Mouse (Mus musculus): Measurements from ENCODE around the gene Klhdc2. TPM values are rescaled to one million over a fixed set of nuclear protein-coding genes. Genes with fewer than 3 reads are reported as not detected.

Klhdc2 gene
- polyA plus RNA-seq, 1 experiment from 2014 or later = 54.2 TPM

DNA sequence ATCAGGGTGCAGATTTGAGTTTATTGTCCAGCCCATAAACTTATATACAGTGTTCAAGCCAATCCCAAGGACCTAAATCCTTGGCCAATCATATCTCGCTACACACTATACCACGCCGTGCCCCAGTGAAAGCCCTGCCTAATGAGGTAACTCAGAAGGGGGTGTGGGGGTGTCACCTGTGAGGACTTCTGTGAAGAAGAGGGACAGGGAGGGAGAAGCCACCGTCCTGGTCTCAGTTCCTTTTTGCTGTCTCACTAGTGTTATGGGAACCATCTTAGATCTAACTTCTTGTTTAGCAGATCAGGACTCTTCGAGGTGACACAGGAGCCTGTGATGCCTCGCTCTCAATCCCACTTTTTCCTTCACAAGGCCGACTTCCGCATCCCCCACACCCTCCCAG lies 8.9 kb upstream of the Klhdc2 start:
- ATAC-seq = no peak

DNA sequence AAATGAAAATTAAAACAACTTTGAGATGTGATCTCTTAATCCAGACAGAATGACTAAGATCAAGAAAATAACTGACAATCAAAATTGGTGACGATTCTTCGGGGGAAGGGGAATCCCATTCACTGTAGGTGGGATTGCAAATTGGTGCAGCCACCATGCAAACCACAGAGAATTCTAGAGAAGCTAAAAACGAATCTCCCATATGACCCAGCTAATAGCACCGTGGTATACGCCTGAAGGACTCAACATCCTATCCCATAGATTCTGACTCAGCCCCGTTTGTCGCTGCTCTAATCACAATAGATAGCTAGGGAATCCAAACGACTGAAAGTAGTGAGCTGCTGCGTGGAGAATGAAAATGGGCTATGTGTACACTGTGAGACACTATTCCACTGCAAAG lies 7.8 kb upstream of the Klhdc2 start:
- no peak overlapping the region for H3K27ac ChIP-seq (ENCODE audit: low read depth)
- DNase-seq = no peak
- WGBS (ENCODE audit: insufficient replicate concordance) = 73% methylated on average over 9 of the region's 9 CpGs
- no peaks in the 10 kb centered on the region for H3K27me3 ChIP-seq (ENCODE audit: insufficient read depth, low read length)
- H3K9ac ChIP-seq (replicated peaks) = no peak overlapping the region
- H3K4me2 ChIP-seq (ENCODE audit: low read depth, low read length) = no peak overlapping the region
- no peak for ATAC-seq
- H3K4me1 ChIP-seq (ENCODE audit: insufficient read depth) = peaks cover 2% of the 10 kb centered on the region; the same call in 1 of the 2 replicates
- H3K9me3 ChIP-seq (ENCODE audit: low read length) = no peaks in the 10 kb centered on the region
- no peak overlapping the region for H3K4me3 ChIP-seq (ENCODE audit: low read depth, low read length)
- TF ChIP-seq EP300 (IDR thresholded peaks at IDR 0.05; ENCODE audit: low read depth) (no peak), CTCF (IDR thresholded peaks at IDR 0.05; ENCODE audit: low read depth) (no peak)
- no peaks in the 10 kb centered on the region for H3K36me3 ChIP-seq (replicated peaks; ENCODE audit: insufficient read depth, low read length)

More for the DNA sequence above, 8.9 kb upstream of the Klhdc2 start:
- Histone ChIP-seq H3K9ac (replicated peaks) (no peak overlapping the region), H3K9me3 (ENCODE audit: low read length) (no peaks in the 10 kb centered on the region), H3K36me3 (replicated peaks; ENCODE audit: insufficient read depth, low read length) (no peaks in the 10 kb centered on the region), H3K27ac (ENCODE audit: low read depth) (no peak overlapping the region), H3K4me3 (ENCODE audit: low read depth, low read length) (no peak overlapping the region), H3K27me3 (ENCODE audit: insufficient read depth, low read length) (no peaks in the 10 kb centered on the region), H3K4me1 (ENCODE audit: insufficient read depth) (no peaks in the 10 kb centered on the region; the same call in 1 of the 2 replicates), H3K4me2 (ENCODE audit: low read depth, low read length) (no peak overlapping the region)
- TF ChIP-seq EP300 (IDR thresholded peaks at IDR 0.05; ENCODE audit: low read depth) (no peak), CTCF (IDR thresholded peaks at IDR 0.05; ENCODE audit: low read depth) (no peak)
- DNase-seq = no peak
- WGBS (ENCODE audit: insufficient replicate concordance) = 73% methylated on average over 8 of the region's 8 CpGs

DNA sequence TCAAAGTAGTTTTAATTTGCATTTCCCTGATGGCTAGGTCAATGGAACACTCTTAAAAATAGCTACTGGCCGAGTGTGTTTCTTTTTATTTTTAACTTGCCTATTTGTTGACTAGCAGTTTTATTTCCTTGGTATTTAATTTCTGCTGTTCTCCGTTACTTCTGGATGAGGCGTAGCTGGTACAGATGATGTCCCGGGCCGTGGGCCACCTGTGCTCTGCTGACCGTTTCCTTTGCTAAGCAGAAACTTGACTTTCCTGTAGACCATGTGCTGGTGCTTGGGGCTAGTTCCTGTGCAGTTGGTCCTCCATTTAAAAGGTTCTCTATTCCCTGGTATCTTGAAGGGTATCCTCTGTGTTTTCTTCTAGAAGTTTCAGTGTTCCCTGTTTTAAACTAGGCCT lies 4.1 kb upstream of the Klhdc2 start:
- no peaks in the 10 kb centered on the region for H3K9me3 ChIP-seq (ENCODE audit: low read length)
- TF ChIP-seq EP300 (IDR thresholded peaks at IDR 0.05; ENCODE audit: low read depth) (no peak), CTCF (IDR thresholded peaks at IDR 0.05; ENCODE audit: low read depth) (no peak)
- no peak overlapping the region for H3K9ac ChIP-seq (replicated peaks)
- 86% methylated on average over 6 of the region's 6 CpGs for WGBS (ENCODE audit: insufficient replicate concordance)
- ATAC-seq (no peak), DNase-seq (no peak)
- peaks cover 12% of the 10 kb centered on the region for H3K4me1 ChIP-seq (ENCODE audit: insufficient read depth)
- no peak overlapping the region for H3K4me2 ChIP-seq (ENCODE audit: low read depth, low read length)
- H3K36me3 ChIP-seq (replicated peaks; ENCODE audit: insufficient read depth, low read length) = no peaks in the 10 kb centered on the region
- H3K4me3 ChIP-seq (ENCODE audit: low read depth, low read length) = no peak overlapping the region
- H3K27ac ChIP-seq (ENCODE audit: low read depth) = no peak overlapping the region; the same call in 1 of the 2 replicates
- H3K27me3 ChIP-seq (ENCODE audit: insufficient read depth, low read length) = no peaks in the 10 kb centered on the region

DNA sequence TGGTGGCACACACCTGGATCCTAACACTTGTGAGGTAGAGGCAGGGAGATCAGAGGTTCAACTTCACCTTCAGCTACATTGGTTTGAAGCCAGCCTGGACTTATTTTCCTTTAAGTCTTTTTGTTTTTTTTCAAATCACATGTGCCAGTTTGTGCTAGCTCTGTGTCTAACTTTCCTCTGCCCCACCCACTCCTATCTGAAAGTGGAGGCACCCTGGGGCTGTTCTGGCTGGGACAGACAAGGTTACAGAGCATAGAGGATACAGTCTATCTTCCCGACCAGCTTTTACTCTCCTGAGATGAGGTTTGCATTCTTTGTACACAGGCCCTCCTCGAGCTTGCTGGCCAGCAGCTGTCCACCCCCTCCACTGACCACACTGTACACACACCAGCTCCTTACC lies 2.7 kb upstream of the Klhdc2 start:
- Histone ChIP-seq H3K9ac (replicated peaks) (no peak overlapping the region), H3K4me1 (ENCODE audit: insufficient read depth) (peaks cover 23% of the 10 kb centered on the region), H3K4me2 (ENCODE audit: low read depth, low read length) (peak overlapping the region; percentile 57), H3K36me3 (replicated peaks; ENCODE audit: insufficient read depth, low read length) (no peaks in the 10 kb centered on the region), H3K9me3 (ENCODE audit: low read length) (no peaks in the 10 kb centered on the region), H3K27me3 (ENCODE audit: insufficient read depth, low read length) (no peaks in the 10 kb centered on the region), H3K27ac (ENCODE audit: low read depth) (peak overlapping the region; percentile 81), H3K4me3 (ENCODE audit: low read depth, low read length) (no peak overlapping the region)
- DNase-seq (peak; percentile 52), ATAC-seq (peak; percentile 79)
- WGBS (ENCODE audit: insufficient replicate concordance) = 39% methylated on average over 2 of the region's 2 CpGs
- TF ChIP-seq CTCF (IDR thresholded peaks at IDR 0.05; ENCODE audit: low read depth) = no peak
- peak; percentile 98 for TF ChIP-seq EP300 (IDR thresholded peaks at IDR 0.05; ENCODE audit: low read depth)

DNA sequence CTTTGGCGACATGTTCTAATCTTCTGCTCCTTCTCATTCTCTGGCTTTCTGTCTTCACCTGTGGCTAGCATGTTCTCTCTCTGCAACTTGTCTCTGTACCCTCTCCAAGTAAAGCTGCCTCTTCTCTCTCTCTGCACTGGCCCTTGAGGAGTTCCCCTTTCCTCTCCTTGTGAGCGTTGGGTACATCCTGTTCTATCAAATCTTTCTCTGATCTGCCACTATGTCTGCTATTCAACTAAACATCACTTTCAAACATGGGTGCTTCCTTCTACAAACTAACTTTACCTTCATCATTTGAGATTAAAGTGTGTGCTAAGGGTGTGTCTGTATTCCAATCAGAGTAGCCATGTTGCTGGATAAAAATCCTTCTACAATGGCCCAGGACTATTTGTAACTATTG lies 1.5 kb upstream of the Klhdc2 start:
- H3K4me2 ChIP-seq (ENCODE audit: low read depth, low read length) = no peak overlapping the region
- H3K9me3 ChIP-seq (ENCODE audit: low read length) = no peaks in the 10 kb centered on the region
- no peaks in the 10 kb centered on the region for H3K27me3 ChIP-seq (ENCODE audit: insufficient read depth, low read length)
- no peak overlapping the region for H3K4me3 ChIP-seq (ENCODE audit: low read depth, low read length)
- H3K4me1 ChIP-seq (ENCODE audit: insufficient read depth) = peaks cover 31% of the 10 kb centered on the region
- DNase-seq (no peak), ATAC-seq (no peak)
- H3K9ac ChIP-seq (replicated peaks) = no peak overlapping the region
- peak overlapping the region; percentile 81; the same call in 1 of the 2 replicates for H3K27ac ChIP-seq (ENCODE audit: low read depth)
- TF ChIP-seq CTCF (IDR thresholded peaks at IDR 0.05; ENCODE audit: low read depth) (no peak), EP300 (IDR thresholded peaks at IDR 0.05; ENCODE audit: low read depth) (no peak)
- peaks cover 2% of the 10 kb centered on the region; the same call in 1 of the 2 replicates for H3K36me3 ChIP-seq (replicated peaks; ENCODE audit: insufficient read depth, low read length)
- 64% methylated on average over 2 of the region's 2 CpGs for WGBS (ENCODE audit: insufficient replicate concordance)

DNA sequence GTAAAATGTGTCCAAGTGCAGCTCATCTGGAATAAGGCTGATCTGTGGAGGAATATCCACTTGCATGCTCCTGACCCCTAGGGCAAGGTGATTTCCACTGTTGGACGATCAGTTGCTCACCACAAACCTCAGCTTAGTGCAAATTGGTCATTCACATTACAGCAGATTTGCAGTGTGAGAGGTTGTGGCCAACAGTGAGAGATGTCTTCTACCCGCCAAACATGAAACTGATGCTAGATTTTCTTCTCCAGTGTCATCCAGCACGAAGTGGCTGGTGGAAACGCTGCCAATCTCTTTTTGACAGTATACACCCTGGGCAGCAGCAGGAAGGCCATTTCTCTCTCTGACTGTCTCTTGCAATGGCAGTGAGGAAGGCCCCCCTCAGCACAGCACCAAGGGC lies 830 bp upstream of the Klhdc2 start:
- 64% methylated on average over 4 of the region's 4 CpGs for WGBS (ENCODE audit: insufficient replicate concordance)
- Histone ChIP-seq H3K36me3 (replicated peaks; ENCODE audit: insufficient read depth, low read length) (peaks cover 7% of the 10 kb centered on the region), H3K9me3 (ENCODE audit: low read length) (no peaks in the 10 kb centered on the region), H3K4me1 (ENCODE audit: insufficient read depth) (peaks cover 31% of the 10 kb centered on the region), H3K27ac (ENCODE audit: low read depth) (peak overlapping the region; percentile 97), H3K4me2 (ENCODE audit: low read depth, low read length) (peak overlapping the region; percentile 77; the same call in 1 of the 2 replicates), H3K27me3 (ENCODE audit: insufficient read depth, low read length) (no peaks in the 10 kb centered on the region), H3K9ac (replicated peaks) (peak overlapping the region; percentile 97), H3K4me3 (ENCODE audit: low read depth, low read length) (no peak overlapping the region)
- no peak for ATAC-seq
- TF ChIP-seq CTCF (IDR thresholded peaks at IDR 0.05; ENCODE audit: low read depth) (no peak), EP300 (IDR thresholded peaks at IDR 0.05; ENCODE audit: low read depth) (no peak)
- no peak for DNase-seq
